Mouse (Mus musculus): ENCODE data around the gene Ces1b.
A peak's percentile ranks its signal among the peaks of the same experiment; 100 is the strongest.

Ces1b gene

GRCm38 (mm10) chr8:93079887-93080286 is at the start of gene Ces1b:
Gene Ces1b, minus strand, starts transcription at chr8:93080017.
- no peak for DNase-seq

DNA sequence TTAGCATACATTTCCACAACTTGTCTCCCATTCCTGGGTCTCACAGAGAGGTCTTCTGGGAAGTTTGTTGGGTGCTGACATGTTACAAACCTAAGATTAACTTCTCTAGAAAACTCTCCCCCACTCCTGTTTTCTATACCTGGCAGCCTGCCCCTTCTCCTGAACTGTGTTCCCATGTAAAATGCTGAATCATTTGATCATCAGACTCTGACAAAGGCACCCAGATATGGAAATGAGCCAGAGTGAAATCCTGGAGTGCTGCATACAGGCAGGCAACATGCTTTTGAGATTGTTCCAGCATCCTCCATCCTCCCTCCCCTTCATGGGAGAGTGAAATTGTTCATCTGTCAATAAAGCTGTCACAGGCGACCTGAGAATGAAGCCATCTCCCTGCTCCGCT is 46.7 kb upstream of the Ces1b start:
- no peak for DNase-seq

GRCm38 (mm10) chr8:93122005-93122404 is 42.2 kb upstream of the Ces1b start:
- no peak for DNase-seq

DNA sequence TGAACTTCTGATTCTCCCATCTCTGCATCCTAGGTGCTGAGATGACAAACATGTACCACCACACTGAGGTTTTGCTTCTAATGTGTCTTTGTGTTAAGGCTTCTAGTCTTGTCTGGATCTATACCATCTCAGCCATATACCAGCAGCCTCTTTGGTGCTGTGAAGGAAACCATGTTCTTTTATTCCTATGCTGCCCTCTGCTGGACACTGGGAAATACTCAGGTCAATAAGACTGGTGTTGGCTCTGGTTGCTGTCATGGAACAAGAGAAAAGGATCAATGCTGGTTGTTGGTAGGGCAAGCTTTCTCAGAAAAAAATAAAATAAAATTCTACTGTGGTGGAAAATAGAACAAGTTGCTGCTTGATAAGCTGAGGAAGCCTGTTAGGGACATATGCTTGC is 15.6 kb upstream of the Ces1b start:
- peak; percentile 11 to 45 for DNase-seq

GRCm38 (mm10) chr8:93091324-93091723 is 11.5 kb upstream of the Ces1b start:
- DNase-seq: no peak

DNA sequence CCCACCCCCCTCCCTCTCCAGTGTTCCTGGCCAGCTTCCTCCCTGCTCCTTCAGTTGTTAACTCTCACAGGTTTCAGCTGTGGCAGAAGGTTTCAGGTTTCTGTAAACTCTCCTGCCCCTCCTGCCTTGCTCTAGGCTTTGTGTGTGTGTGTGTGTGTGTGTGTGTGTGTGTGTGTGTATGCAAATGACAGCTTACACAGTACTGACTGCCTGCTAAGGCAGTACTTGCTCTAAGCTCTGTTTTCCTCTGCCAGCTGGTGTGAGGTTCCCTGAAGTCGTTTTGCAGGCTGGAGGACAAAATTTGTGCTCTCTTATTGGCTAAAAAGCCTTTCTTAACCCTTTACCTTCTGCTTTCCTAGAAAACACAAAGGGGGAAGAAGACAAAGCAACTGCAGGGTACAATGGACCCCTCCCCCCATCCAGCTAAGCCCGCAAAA is 8.9 kb upstream of the Ces1b start:
- DNase-seq: no peak

GRCm38 (mm10) chr8:93088193-93088592 is 8.4 kb upstream of the Ces1b start:
- no peak for DNase-seq

DNA sequence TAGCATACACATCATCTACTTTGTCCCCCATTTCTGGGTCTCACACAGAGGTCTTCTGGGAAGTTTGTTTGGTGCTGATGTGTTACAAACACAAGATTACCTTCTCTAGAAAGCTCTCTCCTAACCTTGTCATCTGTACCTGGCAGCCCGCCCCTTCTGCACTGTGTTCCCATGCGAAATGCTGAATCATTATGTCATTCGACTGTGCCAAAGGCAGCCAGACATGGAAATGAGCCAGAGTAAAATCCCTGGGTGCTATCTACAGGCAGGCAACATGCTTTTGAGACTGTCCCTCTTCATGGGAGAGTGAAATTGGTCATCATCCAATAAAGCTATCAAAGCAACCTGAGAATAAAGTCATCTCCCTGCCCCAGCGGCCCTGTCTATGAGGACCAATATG is 4.6 kb downstream of the Ces1b start:
- peak in 1 of 2 experiments; percentile 3 for DNase-seq

GRCm38 (mm10) chr8:93063416-93064117 is 16.2 kb downstream of the Ces1b start:
- no peak for DNase-seq

- DNase-seq: peak; percentile 50 to 78
These were observed 20.6 kb downstream of the Ces1b start for GRCm38 (mm10) chr8:93059185-93059584.

DNA sequence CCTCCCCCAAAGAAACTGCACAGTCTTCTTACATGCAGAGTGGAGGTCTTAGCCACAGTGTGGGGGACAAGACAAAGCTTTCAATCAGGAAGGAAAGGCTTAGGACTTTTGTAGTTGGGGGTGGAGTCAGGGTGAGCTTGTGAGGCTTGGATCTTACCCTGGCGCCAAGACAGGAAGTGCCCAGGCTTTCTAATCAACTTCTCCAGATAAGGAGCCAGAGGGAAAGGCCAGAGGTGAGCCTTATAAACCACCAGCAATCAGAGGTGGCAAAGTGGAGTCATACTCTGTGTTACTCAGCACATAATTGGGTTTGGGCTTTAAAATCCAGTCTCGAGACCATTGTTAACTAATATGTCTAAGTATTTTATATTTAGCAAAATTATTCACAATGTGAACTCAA is 24.6 kb downstream of the Ces1b start:
- no peak for DNase-seq

GRCm38 (mm10) chr8:93048510-93049416 is 31.1 kb downstream of the Ces1b start:
- no peak for DNase-seq

GRCm38 (mm10) chr8:93048092-93048491 is 31.7 kb downstream of the Ces1b start, which contains the start of gene Ces1a:
Gene Ces1a, minus strand, starts transcription at chr8:93048192.
- DNase-seq: no peak

- no peak for DNase-seq
These were observed 36.7 kb downstream of the Ces1b start for GRCm38 (mm10) chr8:93043083-93043482.

DNA sequence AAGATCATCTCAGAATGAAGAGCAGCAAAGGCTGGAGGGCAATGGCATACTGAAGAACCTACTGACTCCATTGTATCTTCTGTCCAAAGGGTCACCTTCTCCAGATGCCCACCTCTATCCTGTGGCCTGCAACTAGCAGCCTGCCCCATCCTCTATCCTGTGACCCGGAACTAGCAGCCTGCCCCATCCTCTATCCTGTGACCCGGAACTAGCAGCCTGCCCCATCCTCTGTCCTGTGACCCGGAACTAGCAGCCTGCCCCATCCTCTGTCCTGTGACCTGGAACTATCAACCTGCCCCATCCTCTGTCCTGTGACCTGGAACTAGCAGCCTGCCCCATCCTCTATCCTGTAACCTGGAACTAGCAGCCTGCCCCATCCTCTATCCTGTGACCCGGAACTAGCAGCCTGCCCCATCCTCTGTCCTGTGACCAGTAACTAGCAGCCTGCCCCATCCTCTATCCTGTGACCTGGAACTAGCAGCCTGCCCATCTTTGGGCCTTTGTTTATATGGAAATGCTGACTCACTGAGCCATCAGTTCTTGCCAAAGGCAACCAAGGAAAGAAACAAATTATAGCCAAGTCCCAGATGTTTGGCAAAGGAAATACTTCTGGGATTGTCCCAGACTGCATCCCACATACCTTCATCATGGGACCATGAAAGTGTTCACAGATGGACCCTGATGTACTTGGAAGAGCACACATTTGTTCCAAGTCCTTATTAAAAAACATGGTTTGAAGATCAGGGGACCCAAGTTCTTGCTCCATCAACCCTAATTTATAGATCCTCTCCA is 38.8 kb downstream of the Ces1b start:
- DNase-seq: no peak

DNA sequence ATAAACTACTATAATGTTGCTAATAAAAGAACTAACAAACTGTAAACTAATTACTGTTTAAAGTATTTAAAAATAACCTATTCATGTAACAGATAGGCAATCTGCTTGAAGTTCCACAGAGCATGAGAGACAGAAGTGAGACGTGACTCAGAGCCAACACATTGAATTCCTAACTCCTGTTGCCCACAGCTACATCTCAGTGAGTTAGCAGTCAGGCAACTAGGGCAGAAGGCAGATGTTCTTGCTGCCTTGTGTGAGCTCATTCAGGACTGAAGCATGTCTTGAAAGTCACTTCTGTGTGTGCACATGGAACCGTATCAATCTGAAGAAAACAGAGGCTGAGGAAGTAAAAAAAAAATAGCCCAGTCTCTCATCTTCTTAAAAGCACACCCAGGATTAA is 39.6 kb downstream of the Ces1b start:
- DNase-seq: no peak

DNA sequence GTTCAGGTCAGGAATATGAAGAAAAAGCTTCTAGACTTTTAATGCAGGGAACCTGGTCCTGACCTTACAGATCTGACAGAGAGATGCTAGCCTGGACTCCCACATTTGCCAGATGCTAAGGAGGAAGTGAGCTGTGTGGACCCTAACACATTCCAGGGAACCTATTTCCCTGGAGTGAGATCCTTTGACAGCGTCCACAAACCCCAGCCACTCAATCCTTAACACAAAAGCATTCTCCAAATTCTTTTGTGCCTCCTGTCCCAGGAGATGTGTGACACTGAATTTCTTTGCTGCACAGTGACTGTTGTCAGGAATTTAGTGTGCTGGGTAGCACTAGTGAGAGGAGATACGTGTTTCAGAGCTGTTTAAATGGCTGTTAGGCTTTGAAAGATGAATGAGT is 41.0 kb downstream of the Ces1b start:
- DNase-seq: no peak

DNA sequence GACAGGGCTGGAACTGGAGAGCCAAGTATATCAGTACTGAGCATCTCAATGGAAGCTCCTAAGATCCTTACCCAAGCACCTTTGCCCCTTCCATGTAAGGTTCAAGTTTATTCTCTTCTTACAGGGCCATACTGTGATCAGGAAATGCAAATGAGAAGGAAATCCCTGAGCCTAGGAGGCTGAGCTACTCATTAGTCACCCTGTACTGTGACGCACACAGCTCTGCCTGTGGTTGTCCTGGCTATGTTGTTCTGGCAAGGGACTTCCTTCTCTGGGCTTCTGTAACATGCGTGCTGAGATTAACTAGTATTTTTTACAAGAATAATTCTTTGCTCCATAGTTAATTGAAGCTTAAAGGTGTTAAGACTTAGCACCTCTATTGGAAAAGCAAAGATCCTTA is 49.2 kb downstream of the Ces1b start:
- no peak for DNase-seq

- no peak for DNase-seq
These were observed 58.1 kb downstream of the Ces1b start for GRCm38 (mm10) chr8:93021738-93022137.

DNA sequence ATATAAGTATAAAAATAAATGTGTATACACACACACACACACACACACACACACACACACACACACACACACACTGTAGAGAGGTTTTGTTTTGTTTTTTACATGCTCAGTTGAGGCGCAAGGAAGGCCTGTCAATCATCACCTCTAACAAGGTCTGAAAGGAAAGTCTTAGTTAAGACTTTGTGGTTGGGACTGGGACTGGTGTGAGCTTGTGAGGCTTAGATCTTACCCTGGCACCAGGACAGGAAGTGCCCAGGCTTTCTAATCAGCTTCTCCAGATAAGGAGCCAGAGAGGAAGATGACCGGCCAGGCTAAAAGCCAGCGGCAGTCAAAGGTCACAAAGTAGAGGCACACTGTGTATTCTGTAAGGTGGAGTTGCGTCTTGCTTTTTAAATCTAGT is 65.5 kb downstream of the Ces1b start:
- no peak for DNase-seq

DNA sequence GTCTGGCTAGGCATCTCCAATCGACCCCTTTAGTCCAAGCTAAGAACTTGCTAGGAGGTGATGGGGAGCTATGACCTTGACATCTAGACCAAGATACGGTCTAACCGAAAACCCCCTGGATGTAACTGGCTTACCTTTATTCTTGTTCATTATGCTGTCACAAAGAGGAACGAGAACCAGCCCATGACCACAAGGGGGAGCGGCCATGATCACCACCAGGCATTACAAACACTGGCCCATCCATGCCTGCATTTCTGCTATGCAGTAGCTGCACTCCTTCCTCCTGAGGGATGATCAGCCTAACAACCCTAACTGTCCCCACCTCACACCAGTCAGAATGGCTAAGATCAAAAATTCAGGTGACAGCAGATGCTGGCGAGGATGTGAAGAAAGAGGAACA is 67.6 kb downstream of the Ces1b start:
- no peak for DNase-seq

DNA sequence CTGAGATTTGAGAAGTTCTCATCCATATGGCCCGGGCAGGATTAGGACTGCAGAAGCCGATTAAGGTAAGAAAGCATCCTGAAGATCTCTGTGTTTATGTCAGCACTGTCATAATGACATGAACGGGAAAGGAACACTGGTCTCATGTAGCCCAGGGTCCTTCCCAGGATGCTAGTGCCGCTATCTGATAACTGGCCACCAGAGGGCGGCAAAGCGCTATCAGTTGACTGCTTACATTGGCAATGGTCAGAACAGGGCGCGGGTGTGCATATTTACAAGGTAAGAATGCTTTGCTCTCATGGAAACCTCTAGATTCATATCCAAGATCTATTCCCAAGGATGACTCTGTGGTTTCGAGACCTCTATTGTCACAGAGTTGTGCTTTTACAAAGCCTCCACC is 68.4 kb downstream of the Ces1b start:
- peak; percentile 83 to 91 for DNase-seq

DNA sequence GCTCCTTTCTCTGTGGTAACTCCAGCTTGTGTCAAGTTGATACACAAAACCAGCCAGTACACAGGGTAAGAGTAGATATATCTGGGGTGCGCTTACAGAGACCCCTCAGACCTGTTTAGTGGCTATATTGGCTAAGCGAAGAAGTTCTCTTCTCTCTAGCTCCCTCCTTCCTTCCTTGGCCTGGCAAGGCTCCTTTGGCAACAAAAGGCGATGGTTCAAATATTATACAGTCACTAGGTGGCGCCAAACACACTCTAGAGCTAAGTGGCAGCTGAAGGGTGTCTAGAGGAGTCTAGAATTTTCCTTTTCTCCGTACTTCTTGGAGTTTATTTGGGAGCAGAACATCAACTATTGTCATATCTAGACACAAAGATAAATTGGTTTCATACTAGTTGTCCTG is 69.5 kb downstream of the Ces1b start:
- DNase-seq: peak; percentile 12 to 57

Data from cerebellum, postnatal 25 days (tissue).